Mouse (Mus musculus) layer of hippocampus, adult 9-10 months (tissue): ENCODE measurements at regions not wholly inside any gene's neighbourhood (a gene's known extent, or its start where the extent isn't known, plus 50 kb on each side); places are given as distances from the start of the nearest gene placed in this dataset.

Experiments used
- DNase-seq: peaks from one replicate; pipeline ENCODE4 v3.0.0; 2022; ENCODE audit warnings: low spot score

- DNase-seq, result peak; percentile 70
Measured at GRCm38 (mm10) chr16:79718230-79718629, 627.3 kb upstream of the Tmprss15 start.

GRCm38 (mm10) chr16:79692444-79692843 lies 601.5 kb upstream of the Tmprss15 start:
- DNase-seq, result no peak

- DNase-seq, result no peak
Measured at GRCm38 (mm10) chr16:79651162-79651741, 560.4 kb upstream of the Tmprss15 start.

- no peak for DNase-seq
Measured at GRCm38 (mm10) chr16:79640898-79641297, 550.0 kb upstream of the Tmprss15 start.

- no peak for DNase-seq
Measured at GRCm38 (mm10) chr16:79627139-79627538, 536.2 kb upstream of the Tmprss15 start.

GRCm38 (mm10) chr16:79611002-79611401 lies 520.1 kb upstream of the Tmprss15 start:
- DNase-seq, result no peak

GRCm38 (mm10) chr16:79590891-79591290 lies 500.0 kb upstream of the Tmprss15 start:
- DNase-seq, result no peak

GRCm38 (mm10) chr16:79585745-79586144 lies 494.8 kb upstream of the Tmprss15 start:
- no peak for DNase-seq

GRCm38 (mm10) chr16:79570867-79571266 lies 480.0 kb upstream of the Tmprss15 start:
- no peak for DNase-seq

- DNase-seq, result no peak
Measured at GRCm38 (mm10) chr16:79534370-79534769, 443.5 kb upstream of the Tmprss15 start.

- no peak for DNase-seq
Measured at GRCm38 (mm10) chr16:79492493-79492892, 401.6 kb upstream of the Tmprss15 start.

- DNase-seq, result no peak
Measured at GRCm38 (mm10) chr16:79450871-79451270, 360.0 kb upstream of the Tmprss15 start.

- no peak for DNase-seq
Measured at GRCm38 (mm10) chr16:79449732-79450131, 358.8 kb upstream of the Tmprss15 start.

- no peak for DNase-seq
Measured at GRCm38 (mm10) chr16:79407385-79407784, 316.5 kb upstream of the Tmprss15 start.

- DNase-seq, result no peak
Measured at GRCm38 (mm10) chr16:79406216-79406615, 315.3 kb upstream of the Tmprss15 start.

- no peak for DNase-seq
Measured at GRCm38 (mm10) chr16:79404064-79404463, 313.2 kb upstream of the Tmprss15 start.

GRCm38 (mm10) chr16:79400100-79400499 lies 309.2 kb upstream of the Tmprss15 start:
- DNase-seq, result no peak

GRCm38 (mm10) chr16:79398476-79398875 lies 307.6 kb upstream of the Tmprss15 start:
- no peak for DNase-seq

GRCm38 (mm10) chr16:79394425-79394824 lies 303.5 kb upstream of the Tmprss15 start:
- no peak for DNase-seq

- DNase-seq, result no peak
Measured at GRCm38 (mm10) chr16:79386421-79386820, 295.5 kb upstream of the Tmprss15 start.

GRCm38 (mm10) chr16:79350127-79350526 lies 259.2 kb upstream of the Tmprss15 start:
- no peak for DNase-seq

- no peak for DNase-seq
Measured at GRCm38 (mm10) chr16:79342453-79342852, 251.6 kb upstream of the Tmprss15 start.

GRCm38 (mm10) chr16:79336416-79336815 lies 245.5 kb upstream of the Tmprss15 start:
- DNase-seq, result no peak

- DNase-seq, result no peak
Measured at GRCm38 (mm10) chr16:79336016-79336415, 245.1 kb upstream of the Tmprss15 start.

GRCm38 (mm10) chr16:79313301-79313700 lies 222.4 kb upstream of the Tmprss15 start:
- DNase-seq, result no peak
